Mouse (Mus musculus) neural tube, embryonic 11.5 days (tissue): ENCODE measurements around the gene Syne1. TPM values are rescaled to one million over a fixed set of nuclear protein-coding genes. Genes with fewer than 3 reads are reported as not detected.

ENCODE experiments used
- ATAC-seq: fragments of 200-750 bp; cut with Nextera tagmentation; 2 replicates; pipeline ENCODE4 v1.8.0; 2017; ENCODE audit warnings: moderate number of reproducible peaks, mild to moderate bottlenecking, moderate TSS enrichment, moderate library complexity; ENCODE audit not compliant: insufficient read depth, low FRiP score, low TSS enrichment
- DNase-seq: peaks from one replicate; pipeline ENCODE4 v3.0.0-alpha.2; 2015; ENCODE audit warnings: low spot score
- H3K27ac ChIP-seq: fragments of 300-500 bp; sonication (generic); 2 replicates; pipeline ENCODE4 v1.5.1; 2014; ENCODE audit warnings: low read depth, mild to moderate bottlenecking, low read length
- H3K27me3 ChIP-seq: fragments of 300-500 bp; sonication (generic); 2 replicates; pipeline ENCODE4 v1.6.1; 2014; ENCODE audit warnings: mild to moderate bottlenecking, low read length, mixed read lengths; ENCODE audit not compliant: control insufficient read depth, insufficient read depth
- H3K36me3 ChIP-seq: fragments of 300-500 bp; sonication (generic); 2 replicates; pipeline ENCODE4 v1.6.1; 2014; ENCODE audit warnings: mild to moderate bottlenecking, low read length, moderate library complexity, mixed read lengths; ENCODE audit not compliant: control insufficient read depth, insufficient read depth
- H3K4me1 ChIP-seq: fragments of 300-500 bp; sonication (generic); 2 replicates; pipeline ENCODE4 v1.6.1; 2014; ENCODE audit warnings: low read length, mixed read lengths; ENCODE audit not compliant: control insufficient read depth, insufficient read depth
- H3K4me2 ChIP-seq: fragments of 300-500 bp; sonication (generic); 2 replicates; pipeline ENCODE4 v1.6.1; 2014; ENCODE audit warnings: low read depth, mild to moderate bottlenecking, moderate library complexity
- H3K4me3 ChIP-seq: fragments of 300-500 bp; sonication (generic); 2 replicates; pipeline ENCODE4 v1.5.1; 2014; ENCODE audit warnings: low read depth, low read length
- H3K9ac ChIP-seq: fragments of 300-500 bp; sonication (generic); 2 replicates; pipeline ENCODE4 v1.6.1; 2014; ENCODE audit warnings: mild to moderate bottlenecking, low read length
- H3K9me3 ChIP-seq: fragments of 300-500 bp; sonication (generic); 2 replicates; pipeline ENCODE4 v1.6.1; 2016; ENCODE audit warnings: low read length; ENCODE audit not compliant: control insufficient read depth
- WGBS: fragments of 180-500 bp; shearing (Covaris S2); extraction: QIAGEN DNeasy Blood & Tissue Kit; methylation state at CpG from one replicate; pipeline ENCODE4 v1.1.7; 2014; 5-methylcytosine and 5-hydroxymethylcytosine counted together
- polyA plus RNA-seq: library from polyadenylated mRNA; unstranded; fragments of >200 nt; fragmentation: Nextera tagmentation; extraction: Ambion mirVana; gene quantifications from 2 replicates; pipeline ENCODE4 v1.2.1, GENCODE M21; 2014

Gene Syne1
- polyA plus RNA-seq, 1 experiment from 2014 or later, result 3.2 TPM

- 97% methylated on average over 2 of the region's 2 CpGs for WGBS
- Histone ChIP-seq H3K4me3 (no peak overlapping the region), H3K27me3 (no peaks in the 10 kb centered on the region)
These were observed 574.7 kb downstream of the Syne1 start for GRCm38 (mm10) chr10:4976557-4976956.

GRCm38 (mm10) chr10:4974246-4974645, 577.0 kb downstream of the Syne1 start:
- ATAC-seq (no peak), DNase-seq (no peak)
- no peaks in the 10 kb centered on the region for H3K9me3 ChIP-seq
- no peaks in the 10 kb centered on the region for H3K27me3 ChIP-seq
- WGBS, result 92% methylated on average over 4 of the region's 4 CpGs
- no peak overlapping the region for H3K4me2 ChIP-seq
- H3K4me1 ChIP-seq, result no peaks in the 10 kb centered on the region
- no peak overlapping the region for H3K9ac ChIP-seq
- no peaks in the 10 kb centered on the region for H3K36me3 ChIP-seq
- no peak overlapping the region for H3K27ac ChIP-seq
- H3K4me3 ChIP-seq, result no peak overlapping the region

More at GRCm38 (mm10) chr10:4976557-4976956, 574.7 kb downstream of the Syne1 start:
- no peaks in the 10 kb centered on the region for H3K4me1 ChIP-seq
- ATAC-seq (no peak), DNase-seq (no peak)
- no peaks in the 10 kb centered on the region for H3K36me3 ChIP-seq
- H3K9me3 ChIP-seq, result no peaks in the 10 kb centered on the region
- H3K9ac ChIP-seq, result no peak overlapping the region
- no peak overlapping the region for H3K4me2 ChIP-seq
- no peak overlapping the region for H3K27ac ChIP-seq

- 69% methylated on average over 2 of the region's 2 CpGs for WGBS
- no peak overlapping the region for H3K4me2 ChIP-seq
- H3K9me3 ChIP-seq, result no peaks in the 10 kb centered on the region
- no peaks in the 10 kb centered on the region for H3K36me3 ChIP-seq
- DNase-seq, result no peak
- no peak overlapping the region for H3K9ac ChIP-seq
- H3K27me3 ChIP-seq, result no peaks in the 10 kb centered on the region
- no peaks in the 10 kb centered on the region for H3K4me1 ChIP-seq
- no peak overlapping the region for H3K4me3 ChIP-seq
- H3K27ac ChIP-seq, result no peak overlapping the region
- ATAC-seq, result no peak
These were observed 579.3 kb downstream of the Syne1 start for GRCm38 (mm10) chr10:4972026-4972425.

GRCm38 (mm10) chr10:4971586-4971985, 579.7 kb downstream of the Syne1 start:
- H3K4me2 ChIP-seq, result no peak overlapping the region
- no peaks in the 10 kb centered on the region for H3K36me3 ChIP-seq
- no peak overlapping the region for H3K9ac ChIP-seq
- H3K27me3 ChIP-seq, result no peaks in the 10 kb centered on the region
- no peaks in the 10 kb centered on the region for H3K9me3 ChIP-seq
- H3K4me3 ChIP-seq, result no peak overlapping the region
- H3K27ac ChIP-seq, result no peak overlapping the region
- ATAC-seq (no peak), DNase-seq (no peak)
- no peaks in the 10 kb centered on the region for H3K4me1 ChIP-seq

GRCm38 (mm10) chr10:4971156-4971555, 580.1 kb downstream of the Syne1 start:
- no peak overlapping the region for H3K4me2 ChIP-seq
- no peaks in the 10 kb centered on the region for H3K27me3 ChIP-seq
- H3K27ac ChIP-seq, result no peak overlapping the region
- no peaks in the 10 kb centered on the region for H3K9me3 ChIP-seq
- H3K4me1 ChIP-seq, result no peaks in the 10 kb centered on the region
- H3K9ac ChIP-seq, result no peak overlapping the region
- ATAC-seq (no peak), DNase-seq (no peak)
- 66% methylated on average over 7 of the region's 7 CpGs for WGBS
- no peaks in the 10 kb centered on the region for H3K36me3 ChIP-seq
- H3K4me3 ChIP-seq, result no peak overlapping the region

Other genes with a start within 250 kb of the Syne1 start
- gene Myct1, start 42.3 kb upstream of the Syne1 start, polyA plus RNA-seq, result 2.1 and 2.4 TPM in 2 replicates
- gene Vip, start 87.7 kb upstream of the Syne1 start, polyA plus RNA-seq, result 0.26 and 0.29 TPM in 2 replicates